Mouse (Mus musculus): ENCODE data around the gene Auts2. TPM values are rescaled to one million over a fixed set of nuclear protein-coding genes. Genes with fewer than 3 reads are reported as not detected.

Auts2 gene
- polyA plus RNA-seq, 1 experiment from 2014 or later: 0.03 TPM

GRCm38 (mm10) chr5:132274098-132274898 is 268.8 kb downstream of the Auts2 start:
- WGBS (ENCODE audit: missing documents): 95% methylated on average over 13 of the region's 15 CpGs
- Histone ChIP-seq H3K27ac (no peak overlapping the region), H3K36me3 (ENCODE audit: inconsistent target) (no peaks in the 10 kb centered on the region), H3K79me2 (ENCODE audit: inconsistent target) (no peaks in the 10 kb centered on the region), H3K4me3 (ENCODE audit: inconsistent target) (no peak overlapping the region)

GRCm38 (mm10) chr5:132272132-132272531 is 271.0 kb downstream of the Auts2 start:
- Histone ChIP-seq H3K36me3 (ENCODE audit: inconsistent target) (no peaks in the 10 kb centered on the region), H3K4me3 (ENCODE audit: inconsistent target) (no peak overlapping the region), H3K79me2 (ENCODE audit: inconsistent target) (no peaks in the 10 kb centered on the region), H3K27ac (no peak overlapping the region)
- 85% methylated on average over 4 of the region's 4 CpGs for WGBS (ENCODE audit: missing documents)

- Histone ChIP-seq H3K79me2 (ENCODE audit: inconsistent target) (no peaks in the 10 kb centered on the region), H3K4me3 (ENCODE audit: inconsistent target) (no peak overlapping the region), H3K27ac (no peak overlapping the region), H3K36me3 (ENCODE audit: inconsistent target) (no peaks in the 10 kb centered on the region)
- WGBS (ENCODE audit: missing documents): 43% methylated on average over 1 of the region's 1 CpGs
Observed at GRCm38 (mm10) chr5:132270896-132271295, 272.2 kb downstream of the Auts2 start.

GRCm38 (mm10) chr5:132270074-132270473 is 273.1 kb downstream of the Auts2 start:
- no peaks in the 10 kb centered on the region for H3K79me2 ChIP-seq (ENCODE audit: inconsistent target)
- H3K4me3 ChIP-seq (ENCODE audit: inconsistent target): no peak overlapping the region
- no peaks in the 10 kb centered on the region for H3K36me3 ChIP-seq (ENCODE audit: inconsistent target)
- H3K27ac ChIP-seq: no peak overlapping the region
- 86% methylated on average over 3 of the region's 3 CpGs for WGBS (ENCODE audit: missing documents)

GRCm38 (mm10) chr5:132268351-132268967 is 274.7 kb downstream of the Auts2 start:
- H3K79me2 ChIP-seq (ENCODE audit: inconsistent target): no peaks in the 10 kb centered on the region
- 90% methylated on average over 6 of the region's 6 CpGs for WGBS (ENCODE audit: missing documents)
- no peaks in the 10 kb centered on the region for H3K36me3 ChIP-seq (ENCODE audit: inconsistent target)
- H3K27ac ChIP-seq: no peak overlapping the region
- H3K4me3 ChIP-seq (ENCODE audit: inconsistent target): no peak overlapping the region

- Histone ChIP-seq H3K4me3 (ENCODE audit: inconsistent target) (no peak overlapping the region), H3K36me3 (ENCODE audit: inconsistent target) (no peaks in the 10 kb centered on the region), H3K79me2 (ENCODE audit: inconsistent target) (no peaks in the 10 kb centered on the region), H3K27ac (no peak overlapping the region)
- WGBS (ENCODE audit: missing documents): 44% methylated on average over 1 of the region's 1 CpGs
Observed at GRCm38 (mm10) chr5:132265015-132265414, 278.1 kb downstream of the Auts2 start.

GRCm38 (mm10) chr5:132261750-132262149 is 281.4 kb downstream of the Auts2 start:
- H3K79me2 ChIP-seq (ENCODE audit: inconsistent target): no peaks in the 10 kb centered on the region
- 94% methylated on average over 1 of the region's 1 CpGs for WGBS (ENCODE audit: missing documents)
- no peak overlapping the region for H3K4me3 ChIP-seq (ENCODE audit: inconsistent target)
- no peaks in the 10 kb centered on the region for H3K36me3 ChIP-seq (ENCODE audit: inconsistent target)
- H3K27ac ChIP-seq: no peak overlapping the region

GRCm38 (mm10) chr5:132258882-132259281 is 284.3 kb downstream of the Auts2 start:
- WGBS (ENCODE audit: missing documents): 37% methylated on average over 11 of the region's 11 CpGs
- Histone ChIP-seq H3K27ac (no peak overlapping the region), H3K36me3 (ENCODE audit: inconsistent target) (no peaks in the 10 kb centered on the region), H3K79me2 (ENCODE audit: inconsistent target) (no peaks in the 10 kb centered on the region), H3K4me3 (ENCODE audit: inconsistent target) (no peak overlapping the region)

GRCm38 (mm10) chr5:132255579-132255978 is 287.6 kb downstream of the Auts2 start:
- 81% methylated on average over 8 of the region's 8 CpGs for WGBS (ENCODE audit: missing documents)
- Histone ChIP-seq H3K36me3 (ENCODE audit: inconsistent target) (no peaks in the 10 kb centered on the region), H3K79me2 (ENCODE audit: inconsistent target) (no peaks in the 10 kb centered on the region), H3K4me3 (ENCODE audit: inconsistent target) (no peak overlapping the region), H3K27ac (no peak overlapping the region)

GRCm38 (mm10) chr5:132249523-132249922 is 293.6 kb downstream of the Auts2 start:
- Histone ChIP-seq H3K27ac (no peak overlapping the region), H3K4me3 (ENCODE audit: inconsistent target) (no peak overlapping the region), H3K36me3 (ENCODE audit: inconsistent target) (no peaks in the 10 kb centered on the region), H3K79me2 (ENCODE audit: inconsistent target) (no peaks in the 10 kb centered on the region)
- 89% methylated on average over 11 of the region's 11 CpGs for WGBS (ENCODE audit: missing documents)

GRCm38 (mm10) chr5:132248069-132248468 is 295.1 kb downstream of the Auts2 start:
- Histone ChIP-seq H3K36me3 (ENCODE audit: inconsistent target) (no peaks in the 10 kb centered on the region), H3K79me2 (ENCODE audit: inconsistent target) (no peaks in the 10 kb centered on the region), H3K4me3 (ENCODE audit: inconsistent target) (no peak overlapping the region), H3K27ac (no peak overlapping the region)
- WGBS (ENCODE audit: missing documents): 89% methylated on average over 7 of the region's 7 CpGs

- WGBS (ENCODE audit: missing documents): 83% methylated on average over 5 of the region's 5 CpGs
- no peak overlapping the region for H3K27ac ChIP-seq
- H3K4me3 ChIP-seq (ENCODE audit: inconsistent target): no peak overlapping the region
- no peaks in the 10 kb centered on the region for H3K79me2 ChIP-seq (ENCODE audit: inconsistent target)
- H3K36me3 ChIP-seq (ENCODE audit: inconsistent target): no peaks in the 10 kb centered on the region
Observed at GRCm38 (mm10) chr5:132235460-132235859, 307.7 kb downstream of the Auts2 start.

- no peak overlapping the region for H3K27ac ChIP-seq
- H3K79me2 ChIP-seq (ENCODE audit: inconsistent target): no peaks in the 10 kb centered on the region
- H3K4me3 ChIP-seq (ENCODE audit: inconsistent target): no peak overlapping the region
- no peaks in the 10 kb centered on the region for H3K36me3 ChIP-seq (ENCODE audit: inconsistent target)
- 88% methylated on average over 7 of the region's 7 CpGs for WGBS (ENCODE audit: missing documents)
Observed at GRCm38 (mm10) chr5:132234471-132234870, 308.7 kb downstream of the Auts2 start.

- Histone ChIP-seq H3K36me3 (ENCODE audit: inconsistent target) (no peaks in the 10 kb centered on the region), H3K27ac (no peak overlapping the region)
- WGBS (ENCODE audit: missing documents): 56% methylated on average over 10 of the region's 10 CpGs
Observed at GRCm38 (mm10) chr5:132231280-132232047, 311.7 kb downstream of the Auts2 start.

More at GRCm38 (mm10) chr5:132231280-132232047, 311.7 kb downstream of the Auts2 start:
- H3K79me2 ChIP-seq (ENCODE audit: inconsistent target): no peaks in the 10 kb centered on the region
- H3K4me3 ChIP-seq (ENCODE audit: inconsistent target): no peak overlapping the region
